Comparison of ENCODE assay signal across 24 mouse cellular contexts in genomic region chr3:153460173-153460572, GRCm38 (mm10).
"Had no signal": no experiment of that assay in that cellular context is flagged by ENCODE, and none has a peak within 500 bp of the region (broad histone marks: within the 10 kb centered on the region; RNA-seq: fewer than 3 reads in every experiment).

No protein-coding gene starts in this region.

- DNase-seq: gastrocnemius, adult 2 months; gastrocnemius, postnatal 10 days; gastrocnemius, postnatal 25 days; heart, adult 18-20 months; heart, postnatal 10 days; heart, postnatal 4 days; kidney, adult 18-20 months; kidney, adult 8-10 months; kidney, postnatal 10 days; kidney, postnatal 25 days; kidney, postnatal 4 days; liver had no signal

- ATAC-seq: hindbrain, embryonic 16.5 days; inflammation-experienced regulatory T-cells, adult 6 months; intestine, embryonic 15.5 days; intestine, postnatal 0 days had no signal

- H3K9me3 ChIP-seq: hindbrain, embryonic 10.5 days; hindbrain, embryonic 12.5 days; intestine, embryonic 15.5 days; limb, embryonic 10.5 days; limb, embryonic 12.5 days had no signal

- H3K27me3 ChIP-seq: heart, embryonic 12.5 days; hindbrain, embryonic 12.5 days; intestine, embryonic 15.5 days; limb, embryonic 12.5 days had no signal

- H3K36me3 ChIP-seq: heart, embryonic 10.5 days; hindbrain, embryonic 12.5 days; limb, embryonic 12.5 days had no signal

- H3K9ac ChIP-seq: heart, embryonic 12.5 days; hindbrain, embryonic 12.5 days; hindbrain, embryonic 14.5 days; intestine, embryonic 15.5 days; limb, embryonic 12.5 days had no signal

- H3K4me1 ChIP-seq: heart, embryonic 10.5 days; heart, embryonic 12.5 days; hindbrain, embryonic 10.5 days; hindbrain, embryonic 12.5 days; intestine, embryonic 15.5 days; limb, embryonic 10.5 days; limb, embryonic 12.5 days had no signal

- H3K27ac ChIP-seq: gastrocnemius, adult 2 months; heart, embryonic 10.5 days; hindbrain, embryonic 10.5 days; hindbrain, embryonic 12.5 days; hindbrain, embryonic 14.5 days; intestine, embryonic 15.5 days; left cerebral cortex, adult 2 months; limb, embryonic 10.5 days; limb, embryonic 12.5 days had no signal

- H3K4me3 ChIP-seq: gastrocnemius, adult 2 months; heart, embryonic 10.5 days; heart, embryonic 12.5 days; hindbrain, embryonic 10.5 days; hindbrain, embryonic 12.5 days; intestine, embryonic 15.5 days; left cerebral cortex, adult 2 months; limb, embryonic 10.5 days; limb, embryonic 12.5 days had no signal

- H3K4me2 ChIP-seq: heart, embryonic 12.5 days; hindbrain, embryonic 12.5 days; hindbrain, embryonic 14.5 days; intestine, embryonic 15.5 days; limb, embryonic 12.5 days had no signal
